Mouse (Mus musculus): ENCODE data around the gene Spc24.
A peak's percentile ranks its signal among the peaks of the same experiment; 100 is the strongest.
"Not testable (repeated sequence)": the region's sequence is repeated elsewhere in the genome, so short reads cannot be mapped to it uniquely, and the experiment has no call there.

The Spc24 gene

GRCm38 (mm10) chr9:21781657-21782468 is 21.8 kb upstream of the Spc24 start:
- no peak for DNase-seq

GRCm38 (mm10) chr9:21777726-21778125 is 17.6 kb upstream of the Spc24 start:
- DNase-seq, result no peak

DNA sequence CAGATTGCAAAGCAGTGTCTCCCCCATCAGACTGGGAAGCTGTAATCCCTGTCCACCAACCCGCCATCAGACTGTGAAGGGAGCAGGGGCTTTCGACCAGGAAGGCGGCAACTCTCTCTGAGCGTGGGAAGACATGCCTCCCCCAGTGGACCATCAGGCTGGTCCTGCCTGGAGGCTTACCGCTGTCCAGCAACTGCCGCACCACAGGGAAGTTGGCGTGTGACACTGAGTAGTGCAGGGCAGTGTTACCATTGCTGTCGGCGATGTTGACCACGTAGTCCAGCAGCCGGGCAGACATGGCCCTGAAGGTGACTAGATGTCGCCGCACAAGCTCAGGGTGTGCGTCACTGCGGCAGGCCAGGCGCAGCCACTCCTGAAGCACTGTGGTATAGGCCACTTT is 14.2 kb upstream of the Spc24 start:
- no peak for DNase-seq

GRCm38 (mm10) chr9:21773396-21773795 is 13.3 kb upstream of the Spc24 start:
- not testable (repeated sequence) for DNase-seq

DNA sequence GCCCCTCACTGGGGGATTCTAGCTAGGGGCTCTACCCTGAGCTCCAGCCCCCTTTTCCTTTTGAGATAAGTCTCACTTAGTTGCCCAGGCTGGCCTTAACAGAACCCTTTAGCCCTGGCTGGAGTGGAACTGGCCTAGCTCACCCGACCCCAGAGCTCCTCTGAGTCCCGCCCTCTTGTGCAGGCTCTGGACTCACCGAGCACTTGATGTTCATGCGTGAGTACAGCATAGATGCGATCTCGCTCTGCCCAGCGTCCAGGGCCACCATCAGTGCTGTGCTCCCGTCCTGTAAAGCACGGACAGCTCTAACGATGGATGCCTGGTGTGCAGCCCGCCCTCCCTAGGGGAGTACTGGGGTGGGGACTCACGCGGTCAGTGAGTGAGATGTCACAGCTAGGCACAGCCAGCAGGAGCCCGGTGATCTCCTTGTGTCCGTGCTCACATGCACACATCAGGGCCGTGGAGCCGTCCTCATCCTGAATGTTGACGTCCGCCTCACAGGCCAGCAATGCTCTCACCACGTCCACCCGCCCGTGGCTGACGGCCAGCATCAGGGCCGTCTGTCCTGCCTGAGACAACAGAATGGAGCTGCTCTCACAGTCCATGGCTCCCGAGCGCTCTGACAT is 9.6 kb upstream of the Spc24 start:
- DNase-seq, result no peak

DNA sequence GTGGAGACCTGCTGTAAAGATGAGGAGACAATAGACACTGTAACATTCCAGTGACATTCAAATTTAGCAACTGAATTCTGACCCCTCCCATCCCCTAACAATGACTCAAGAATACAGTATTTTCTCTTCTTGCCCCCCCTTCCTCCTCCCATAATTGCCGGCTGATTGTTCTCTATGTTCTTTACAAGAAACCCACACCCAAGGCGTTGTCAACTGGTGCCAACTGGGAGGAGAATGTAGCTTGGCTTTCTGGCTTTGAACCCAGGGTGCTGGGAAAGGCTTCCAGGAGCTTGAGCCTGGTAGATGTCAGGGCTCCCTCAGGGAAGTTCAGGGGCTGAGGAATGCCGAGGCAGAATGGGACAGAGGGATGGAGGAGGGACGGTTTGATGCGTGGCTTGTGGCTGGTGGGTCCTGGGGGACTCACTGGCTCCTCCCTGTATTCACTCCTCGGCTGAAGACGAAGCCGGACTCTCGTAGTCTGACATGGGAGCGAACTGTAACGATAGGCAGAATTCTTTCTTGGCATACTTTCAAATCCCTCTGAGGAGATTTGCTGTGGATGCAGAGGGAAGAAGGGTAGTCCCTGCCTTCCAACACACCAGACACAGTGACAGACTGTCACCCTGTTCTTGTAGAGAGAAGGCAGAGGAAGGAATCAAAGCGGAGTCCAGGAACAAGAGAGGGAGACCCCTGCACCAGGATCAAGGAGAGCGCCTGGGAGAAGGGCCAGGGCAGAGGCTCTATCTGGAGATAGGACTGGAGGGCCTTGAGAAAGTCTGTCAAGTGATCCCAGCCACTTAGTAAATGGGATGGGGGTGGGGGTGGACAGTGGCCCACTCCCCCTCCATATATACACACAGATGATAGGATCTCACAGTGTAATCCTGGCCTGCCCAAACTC is 8.7 kb upstream of the Spc24 start:
- no peak for DNase-seq

DNA sequence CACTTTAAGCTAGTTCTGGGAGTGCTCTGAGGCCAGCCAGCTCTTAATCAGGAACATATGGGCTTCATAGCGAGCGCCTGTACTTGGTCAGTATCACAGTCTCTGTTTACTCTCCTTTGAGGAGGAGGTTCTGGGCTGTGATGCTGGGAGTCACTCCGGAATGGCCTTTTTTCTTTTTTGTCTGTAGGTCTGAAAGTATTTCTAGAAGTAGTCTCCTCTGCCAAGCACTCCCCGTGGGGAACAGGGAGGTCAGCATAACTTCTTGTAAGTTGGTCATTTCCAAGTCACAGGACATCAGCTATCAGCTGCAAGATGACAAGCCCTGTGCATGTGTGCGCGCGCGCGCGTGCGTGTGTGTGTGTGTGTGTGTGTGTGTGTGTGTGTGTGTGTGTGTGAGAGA is 7.8 kb upstream of the Spc24 start:
- DNase-seq, result no peak

DNA sequence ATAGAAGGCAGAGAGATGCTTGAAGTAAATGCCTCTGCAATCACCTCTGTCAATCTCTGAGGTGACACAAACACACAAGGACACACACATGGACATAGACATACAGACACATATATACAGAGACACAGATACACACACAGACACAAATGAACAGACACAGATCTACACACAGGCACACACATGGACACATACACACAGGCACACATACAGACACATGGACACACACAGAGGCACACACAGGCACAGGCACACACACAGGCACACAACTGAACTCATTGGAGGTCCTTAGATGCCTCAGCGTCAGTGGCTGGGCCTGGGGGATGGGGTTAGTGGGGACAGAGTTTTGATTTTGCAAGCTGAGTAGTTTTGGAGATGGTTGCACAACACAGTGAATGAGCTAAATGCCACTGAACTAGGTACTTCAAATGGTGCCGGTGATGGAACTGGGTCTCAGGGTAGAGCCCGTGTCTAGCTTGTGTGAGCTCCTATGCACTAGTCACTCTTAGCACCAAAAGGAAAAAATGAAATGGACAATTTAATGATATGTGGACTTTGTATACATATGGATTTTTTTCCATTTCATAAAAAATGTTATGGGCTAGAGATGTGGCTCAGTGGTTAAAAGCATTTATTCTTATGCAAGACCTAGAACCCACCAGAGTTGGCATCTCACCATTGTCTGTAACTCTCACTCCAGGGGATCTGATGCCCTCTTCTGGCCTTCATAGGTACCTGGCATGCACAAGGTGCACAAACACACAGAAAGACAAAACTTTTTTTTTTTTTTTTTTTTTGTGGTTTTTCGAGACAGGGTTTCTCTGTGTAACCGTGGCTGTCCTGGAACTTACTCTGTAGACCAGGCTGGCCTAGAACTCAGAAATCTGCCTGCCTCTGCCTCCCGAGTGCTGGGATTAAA is 4.2 kb upstream of the Spc24 start:
- no peak for DNase-seq

DNA sequence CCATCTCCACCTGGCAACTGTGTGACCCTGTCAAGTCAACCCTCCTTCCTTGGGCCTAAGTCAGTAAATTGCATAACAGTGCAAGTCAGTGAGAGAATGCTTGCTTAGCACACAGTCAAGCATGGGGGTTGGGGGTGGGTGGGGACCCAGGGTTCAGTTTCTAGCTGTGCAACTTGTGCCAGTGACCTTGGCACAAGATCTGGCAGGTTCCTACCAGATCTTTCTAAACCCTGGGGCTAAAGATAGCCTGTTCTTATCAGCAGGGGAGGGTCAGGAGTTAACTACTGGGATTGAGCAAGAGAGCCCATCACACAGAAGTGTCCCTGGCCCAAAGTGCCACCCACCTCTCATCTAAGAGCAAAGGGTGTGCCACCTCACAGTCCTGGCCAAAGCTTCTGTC is 2.0 kb upstream of the Spc24 start:
- DNase-seq, result no peak

- peak; percentile 41 for DNase-seq
These were observed 385 bp downstream of the Spc24 start for GRCm38 (mm10) chr9:21759718-21760117.

DNA sequence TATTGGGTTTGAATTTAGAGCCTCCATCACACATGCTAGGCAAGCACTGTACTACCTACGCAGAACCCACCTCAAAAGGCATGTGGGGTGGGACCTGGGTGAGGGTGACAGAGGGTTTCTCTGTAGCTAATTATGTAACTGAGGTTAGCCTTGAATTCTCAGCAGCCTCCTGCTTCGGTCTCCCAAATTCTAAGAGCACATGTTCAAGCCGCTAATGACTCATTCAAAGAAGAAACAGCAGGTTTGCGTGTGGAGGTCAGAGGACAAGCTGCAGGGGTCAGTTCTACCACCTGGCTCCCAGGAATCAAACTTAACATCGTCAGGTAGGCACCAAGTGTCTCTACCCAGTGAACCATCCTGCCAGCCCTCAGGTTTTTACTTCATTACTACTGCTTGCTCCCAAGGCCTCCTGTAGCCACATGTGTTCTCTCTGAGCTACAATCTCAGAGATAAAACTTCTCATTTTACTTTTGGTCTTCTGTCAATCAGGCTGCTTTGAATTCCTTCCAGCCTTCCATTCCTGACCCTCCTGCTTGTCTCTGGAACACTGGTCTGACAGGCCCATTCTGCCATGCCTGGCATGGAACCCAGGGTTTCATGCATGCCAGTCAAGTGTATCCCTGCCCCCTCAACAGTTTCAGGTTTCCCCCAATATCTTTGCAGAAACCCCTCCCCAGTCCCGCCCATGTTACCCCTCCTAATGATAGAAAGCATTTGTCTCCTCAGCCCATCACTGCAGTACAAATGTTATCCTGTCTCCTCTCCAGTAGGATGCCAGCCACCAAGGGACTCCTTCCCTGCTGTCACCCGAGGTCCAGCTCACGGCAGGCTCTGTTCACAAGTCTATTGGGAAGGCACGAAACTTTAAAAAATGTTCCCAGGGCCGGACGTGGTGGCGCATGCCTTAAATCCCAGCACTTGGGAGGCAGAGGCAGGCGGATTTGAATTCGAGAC is 1.2 kb downstream of the Spc24 start:
- no peak for DNase-seq

DNA sequence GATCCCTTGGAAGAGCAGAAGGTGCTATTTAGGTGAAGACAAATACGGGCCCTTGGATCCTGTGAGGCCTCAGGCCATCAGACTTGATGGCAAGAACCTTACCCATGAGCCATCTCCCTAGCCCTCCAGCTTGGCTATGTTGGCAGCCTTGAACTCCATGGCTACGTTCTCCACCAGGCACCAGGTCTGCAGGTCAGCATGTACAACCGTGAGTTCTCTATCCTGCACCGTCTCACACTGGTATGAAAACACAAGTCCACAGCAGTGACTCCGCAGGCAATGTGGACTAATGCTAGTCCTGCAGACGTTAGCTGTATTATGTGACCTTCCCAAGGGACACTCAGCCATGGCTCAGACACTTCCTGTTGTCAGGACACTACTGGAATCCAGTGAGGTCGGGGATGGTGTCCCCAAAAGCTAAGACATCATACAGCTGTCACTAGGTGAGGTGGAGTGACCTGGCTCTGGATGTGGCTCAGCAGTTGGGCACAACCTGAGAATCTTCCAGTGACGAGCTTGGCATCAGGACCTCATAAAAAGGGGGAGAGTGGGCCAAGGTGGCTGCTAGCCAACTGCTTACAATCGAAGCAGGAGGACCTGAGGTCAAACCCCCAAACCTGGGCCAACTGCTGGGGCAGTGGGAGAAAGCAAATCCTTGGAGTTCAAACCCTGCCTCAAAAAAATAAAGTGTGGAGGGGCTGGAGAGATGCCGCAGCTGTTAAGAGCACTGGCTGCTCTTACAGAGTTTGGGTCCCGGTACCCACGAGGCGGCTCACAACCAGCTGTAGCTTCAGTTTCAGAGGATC is 5.4 kb downstream of the Spc24 start:
- peak; percentile 48 for DNase-seq

DNA sequence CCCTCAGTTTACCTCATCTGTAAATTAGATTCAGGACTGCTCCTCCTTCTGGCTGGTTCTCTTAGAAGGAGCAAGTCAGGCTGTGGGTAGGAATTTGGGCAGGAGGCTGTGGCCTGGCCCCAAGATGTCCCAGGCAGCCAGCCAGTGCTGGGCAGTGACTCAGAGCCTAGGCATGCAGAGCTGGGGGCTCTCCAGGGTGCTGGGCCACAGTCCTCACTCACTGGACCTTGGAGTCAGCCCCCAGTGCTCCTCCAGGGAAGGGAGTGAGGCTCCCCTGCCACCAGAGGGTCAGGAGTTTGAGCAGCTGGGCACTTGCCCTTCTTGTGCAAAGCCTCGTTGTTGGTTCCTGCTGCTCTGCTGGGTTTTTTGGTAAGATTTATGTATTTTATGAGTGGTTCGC is 6.1 kb downstream of the Spc24 start:
- peak; percentile 75 for DNase-seq

- peak; percentile 63 for DNase-seq
These were observed 7.8 kb downstream of the Spc24 start for GRCm38 (mm10) chr9:21752252-21752792.

DNA sequence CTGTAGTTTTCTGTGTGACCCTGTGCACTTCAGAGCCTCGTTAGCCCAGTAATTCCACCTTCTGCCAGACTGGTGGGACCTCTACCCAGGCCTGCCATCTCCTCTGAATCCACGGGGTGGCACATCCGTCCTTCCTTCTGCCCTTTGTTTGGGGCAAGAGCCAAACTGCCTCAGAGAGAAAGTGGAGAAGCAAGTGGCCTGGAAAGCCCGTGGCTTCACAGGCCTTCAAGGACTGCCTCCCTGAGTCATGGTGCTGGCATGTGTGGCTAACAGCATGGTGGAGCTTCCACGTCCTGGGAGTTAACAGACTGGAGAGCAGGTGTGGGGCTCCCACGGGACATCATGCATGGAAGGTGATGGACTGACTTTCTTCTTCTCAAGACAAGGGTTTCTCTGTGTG is 8.8 kb downstream of the Spc24 start:
- DNase-seq, result no peak

- no peak for DNase-seq
These were observed 9.7 kb downstream of the Spc24 start for GRCm38 (mm10) chr9:21750370-21750769.

DNA sequence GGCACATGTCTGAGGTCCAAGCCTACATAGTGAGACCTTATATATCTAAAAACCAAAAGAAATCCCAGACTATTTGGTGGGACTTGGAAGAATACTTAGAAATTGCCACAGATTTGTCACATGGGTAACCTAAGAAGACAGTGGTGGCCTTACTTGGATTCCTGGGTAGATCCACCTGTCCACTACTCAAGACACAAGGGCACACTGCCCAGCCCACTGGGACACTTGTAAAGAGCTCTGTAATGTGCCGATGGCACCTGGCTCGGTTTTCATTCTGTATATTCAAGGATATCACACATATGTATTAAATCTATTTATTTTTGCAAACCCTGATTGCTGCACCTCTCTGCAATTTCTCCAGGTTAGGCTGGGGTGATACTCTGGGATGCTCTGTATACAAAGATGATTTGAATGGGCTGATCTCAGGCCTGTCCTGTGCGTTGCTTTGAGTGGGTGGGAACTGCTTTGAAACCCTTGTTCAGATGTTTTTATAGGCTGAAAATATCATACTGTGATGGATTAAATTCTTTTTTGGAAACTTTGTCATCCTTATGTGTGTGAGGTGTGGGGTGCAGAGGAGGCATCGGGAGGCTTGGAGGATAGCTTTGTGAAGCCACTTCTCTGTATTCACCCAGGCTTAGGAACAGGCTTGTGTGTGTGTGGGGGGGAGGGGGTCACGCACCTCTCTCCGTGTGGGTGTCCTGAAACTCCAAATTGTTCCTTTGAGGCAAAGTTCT is 10.6 kb downstream of the Spc24 start:
- DNase-seq, result no peak

GRCm38 (mm10) chr9:21748491-21748890 is 11.6 kb downstream of the Spc24 start:
- DNase-seq, result no peak

GRCm38 (mm10) chr9:21748033-21748432 is 12.1 kb downstream of the Spc24 start:
- DNase-seq, result peak; percentile 74

Data from kidney, adult 9 months (tissue).